Mouse (Mus musculus): ENCODE data around the gene Gprc5d. TPM values are rescaled to one million over a fixed set of nuclear protein-coding genes. Genes with fewer than 3 reads are reported as not detected.

The Gprc5d gene
- polyA plus RNA-seq, 1 experiment from 2014 or later: not detected

DNA sequence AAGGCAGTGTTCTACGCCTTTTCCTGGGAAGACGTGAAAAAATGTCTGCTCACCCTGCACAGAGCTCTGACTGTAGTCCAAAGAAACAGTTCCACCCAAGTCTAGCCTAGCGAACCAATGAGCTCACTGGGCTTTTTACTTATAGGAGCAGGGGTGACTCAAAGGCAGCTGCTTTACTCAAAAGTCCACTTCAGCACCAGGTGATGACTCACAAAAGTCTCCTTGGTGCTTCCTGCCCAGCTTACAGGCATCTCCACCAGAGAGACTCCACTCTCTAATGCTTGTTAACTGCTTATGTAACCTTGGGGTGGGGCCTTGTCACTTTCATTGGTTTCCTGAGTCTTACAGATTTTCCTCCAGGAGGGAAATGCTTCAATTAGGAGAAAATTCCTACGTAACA is 57.4 kb downstream of the Gprc5d start:
- H3K9me3 ChIP-seq: no peaks in the 10 kb centered on the region
- H3K4me2 ChIP-seq: no peak overlapping the region
- peaks cover 7% of the 10 kb centered on the region for H3K4me1 ChIP-seq (replicated peaks)
- WGBS: 95% methylated on average over 4 of the region's 4 CpGs
- no peak overlapping the region for H3K27ac ChIP-seq (replicated peaks)
- H3K27me3 ChIP-seq: peaks cover 6% of the 10 kb centered on the region
- no peaks in the 10 kb centered on the region for H3K36me3 ChIP-seq
- no peak overlapping the region for H3K4me3 ChIP-seq
- no peak overlapping the region for H3K9ac ChIP-seq
- no peak for ATAC-seq (ENCODE audit: low read depth)

Other genes starting within 250 kb of the Gprc5d start
- gene Gpr19, start 219.7 kb downstream of the Gprc5d start, polyA plus RNA-seq (2015; fragmentation: Nextera tagmentation; extraction: Ambion mirVana): 37.1 and 39.1 TPM in 2 replicates
- gene Cdkn1b, start 197.9 kb downstream of the Gprc5d start, polyA plus RNA-seq (2015; fragmentation: Nextera tagmentation; extraction: Ambion mirVana): 21.7 and 24.1 TPM in 2 replicates
- 3.0 and 4.6 TPM in 2 replicates for gene Apold1, start 136.6 kb downstream of the Gprc5d start, polyA plus RNA-seq (2015; fragmentation: Nextera tagmentation; extraction: Ambion mirVana)
- gene Ddx47, start 106.7 kb downstream of the Gprc5d start, polyA plus RNA-seq (2015; fragmentation: Nextera tagmentation; extraction: Ambion mirVana): 77.3 and 89.1 TPM in 2 replicates
- gene Gprc5a, start 52.6 kb downstream of the Gprc5d start, polyA plus RNA-seq (2015; fragmentation: Nextera tagmentation; extraction: Ambion mirVana): 1.8 and 2.0 TPM in 2 replicates
- 82.9 and 92.2 TPM in 2 replicates for gene Fam234b, start 79.7 kb upstream of the Gprc5d start, polyA plus RNA-seq (2015; fragmentation: Nextera tagmentation; extraction: Ambion mirVana)
- gene Hebp1, start 79.7 kb upstream of the Gprc5d start, polyA plus RNA-seq (2015; fragmentation: Nextera tagmentation; extraction: Ambion mirVana): 5.2 and 6.3 TPM in 2 replicates
- gene Gsg1, start 136.1 kb upstream of the Gprc5d start, polyA plus RNA-seq (2015; fragmentation: Nextera tagmentation; extraction: Ambion mirVana): 0.33 and 0.61 TPM in 2 replicates
- gene Pbp2, start 192.1 kb upstream of the Gprc5d start, polyA plus RNA-seq (2015; fragmentation: Nextera tagmentation; extraction: Ambion mirVana): 0.20 TPM in 1 of 2 replicates, not detected in the other
- gene Emp1, start 244.3 kb upstream of the Gprc5d start, polyA plus RNA-seq (2015; fragmentation: Nextera tagmentation; extraction: Ambion mirVana): 15.1 and 16.2 TPM in 2 replicates

Data from neural tube, embryonic 13.5 days (tissue).